Mouse (Mus musculus) adrenal gland, postnatal 10 days (tissue): ENCODE measurements around the gene Plce1. TPM values are rescaled to one million over a fixed set of nuclear protein-coding genes. Genes with fewer than 3 reads are reported as not detected.
"Not testable (repeated sequence)": the region's sequence is repeated elsewhere in the genome, so short reads cannot be mapped to it uniquely, and the experiment has no call there.

Experiments
- DNase-seq: peaks from one replicate; pipeline ENCODE4 v3.0.0; 2021; ENCODE audit warnings: mixed read lengths
- total RNA-seq, 2 experiments: library from RNA; stranded (reverse); gene quantifications; 2 replicates each; pipeline ENCODE4 v1.2.3; 2021

Gene Plce1
- total RNA-seq, 2 experiments from 2014 or later, result 8.8 to 11.0 TPM

DNA sequence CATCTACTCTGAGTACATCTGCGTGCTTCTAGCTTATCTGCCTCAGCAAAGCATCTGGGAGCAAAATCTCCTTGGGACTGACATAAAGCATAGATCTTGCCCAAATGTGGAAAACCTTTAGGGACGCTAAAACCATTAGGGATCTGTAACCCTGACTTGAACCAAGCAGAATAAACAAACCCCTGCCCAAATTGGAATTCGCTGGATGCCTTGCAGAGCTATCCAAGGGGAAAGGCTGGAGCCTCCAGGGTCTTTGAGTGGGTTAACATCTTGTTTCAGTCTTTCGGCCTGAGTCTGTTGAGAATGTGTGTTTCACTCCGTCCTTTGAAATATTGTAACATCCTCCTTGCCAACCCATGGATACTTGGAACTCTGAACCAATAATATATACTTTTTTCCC is 152.4 kb downstream of the Plce1 start:
- no peak for DNase-seq

DNA sequence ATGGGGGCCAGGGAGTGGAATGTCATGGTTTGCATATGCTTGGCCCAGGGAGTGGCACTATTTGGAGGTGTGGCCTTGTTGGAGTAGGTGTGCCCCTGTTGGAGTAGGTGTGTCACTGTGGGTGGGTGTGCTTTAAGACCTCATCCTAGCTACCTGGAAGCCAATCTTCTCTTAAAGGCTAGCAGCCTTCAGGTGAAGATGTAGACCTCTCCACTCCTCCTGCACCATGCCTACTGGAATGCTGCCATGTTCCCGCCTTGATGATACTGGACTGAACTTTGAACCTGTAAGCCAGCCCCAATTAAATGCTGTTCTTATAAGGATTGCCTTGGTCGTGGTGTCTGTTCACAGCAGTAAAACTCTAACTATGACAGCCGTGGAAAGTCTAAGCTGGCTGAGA is 158.1 kb downstream of the Plce1 start:
- DNase-seq, result no peak

- peak; percentile 64 for DNase-seq
Observed at GRCm38 (mm10) chr19:38639805-38640204, 158.9 kb downstream of the Plce1 start.

- not testable (repeated sequence) for DNase-seq
Observed at GRCm38 (mm10) chr19:38642515-38642914, 161.6 kb downstream of the Plce1 start.

DNA sequence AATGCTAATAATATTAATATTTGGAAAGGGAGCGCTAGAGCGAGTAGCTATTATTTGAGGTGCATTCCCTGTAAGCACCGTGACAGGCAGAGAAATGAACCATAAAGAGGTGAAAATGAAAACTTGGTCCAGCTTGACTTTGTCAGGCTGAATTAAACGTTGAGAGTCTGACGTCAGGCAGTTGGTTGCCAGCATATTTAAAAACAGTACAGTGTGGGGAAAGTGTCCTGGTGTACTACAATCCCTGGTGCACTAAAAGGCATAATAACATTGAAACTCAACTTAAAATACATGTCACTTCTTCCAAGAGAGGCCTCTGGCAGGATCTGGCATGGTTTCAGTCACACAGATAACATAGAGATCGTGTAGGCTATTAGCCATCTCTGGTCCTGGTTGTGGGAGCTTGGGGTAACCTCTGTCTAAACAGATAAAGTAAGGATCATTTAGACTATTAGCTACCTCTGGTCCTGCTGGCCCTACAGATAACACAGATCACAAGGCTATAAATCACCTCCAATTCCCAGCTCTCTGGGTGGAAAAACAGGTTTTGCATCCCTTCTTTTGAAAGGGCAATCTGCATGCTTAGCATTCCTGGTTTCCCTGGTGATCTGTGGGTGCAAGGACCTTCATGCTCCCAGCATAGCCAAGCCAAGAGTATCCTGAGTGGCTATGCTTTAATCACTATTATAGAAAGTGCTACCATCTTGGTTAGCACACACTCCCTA is 164.1 kb downstream of the Plce1 start:
- no peak for DNase-seq

- no peak for DNase-seq
Observed at GRCm38 (mm10) chr19:38657980-38658379, 177.1 kb downstream of the Plce1 start.

DNA sequence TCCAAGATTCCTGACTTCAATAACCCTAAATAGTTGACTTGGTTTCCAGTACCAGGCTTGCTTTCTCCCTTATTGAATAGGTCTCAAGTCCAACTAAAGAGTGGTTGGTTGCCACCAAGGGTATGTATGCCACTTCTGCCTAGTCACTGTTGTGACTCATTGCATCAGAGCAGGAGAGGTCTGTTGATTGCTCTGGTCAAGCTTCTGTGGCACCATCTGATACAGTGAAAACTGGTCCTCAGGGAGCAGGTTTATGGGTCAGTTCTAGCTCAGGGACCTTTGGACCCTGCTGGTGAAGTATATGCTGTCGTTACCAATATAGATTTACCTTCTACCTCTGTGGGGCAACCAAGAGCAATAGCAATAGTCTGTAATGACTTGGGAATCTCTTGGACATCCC is 184.5 kb downstream of the Plce1 start:
- DNase-seq, result no peak

DNA sequence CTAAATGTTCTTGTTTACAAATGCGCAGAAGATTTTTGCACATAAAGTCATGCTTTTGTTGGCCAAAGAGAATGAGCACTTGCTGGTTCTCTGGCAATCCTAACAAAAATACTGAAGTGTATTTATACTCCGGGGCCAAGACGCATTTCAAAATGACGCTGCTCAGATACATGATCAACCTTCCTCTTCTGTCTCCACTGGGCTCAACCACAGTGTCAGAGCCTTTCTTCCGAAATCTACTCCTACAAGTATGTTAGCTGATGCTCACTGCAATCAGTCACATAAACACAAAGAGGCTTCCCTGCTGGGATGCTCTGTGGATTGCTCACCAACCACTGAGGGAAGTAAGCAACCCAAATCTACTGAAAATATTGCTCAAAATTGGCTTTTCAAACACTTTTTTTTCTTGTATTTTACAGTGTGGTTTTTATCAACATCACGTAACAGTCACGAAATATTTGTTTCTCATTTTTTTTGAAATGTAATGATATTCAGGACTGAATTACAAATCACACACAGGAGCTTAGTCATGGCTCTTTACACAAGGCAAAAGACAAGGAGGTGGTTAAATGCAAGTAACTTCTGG is 191.2 kb downstream of the Plce1 start:
- DNase-seq, result no peak

DNA sequence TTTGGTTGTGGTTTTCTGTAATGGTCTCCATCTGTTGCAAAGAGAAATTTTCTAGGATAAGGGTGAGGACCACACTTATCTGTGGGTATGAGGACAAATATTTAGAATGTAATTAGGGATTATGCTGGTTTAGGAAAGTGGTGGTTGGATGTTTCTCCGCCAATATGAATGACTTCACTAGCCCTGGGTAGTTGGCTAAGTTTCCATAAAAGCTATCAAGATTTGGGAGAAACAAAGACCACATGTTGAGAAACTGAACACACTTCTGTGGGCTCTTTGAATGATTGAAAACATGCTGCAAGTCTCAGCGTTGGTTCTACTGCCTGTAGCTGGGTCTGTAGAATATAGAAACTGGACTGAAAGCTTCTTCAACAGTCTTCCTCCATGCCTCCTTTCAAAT is 193.0 kb downstream of the Plce1 start:
- no peak for DNase-seq

DNA sequence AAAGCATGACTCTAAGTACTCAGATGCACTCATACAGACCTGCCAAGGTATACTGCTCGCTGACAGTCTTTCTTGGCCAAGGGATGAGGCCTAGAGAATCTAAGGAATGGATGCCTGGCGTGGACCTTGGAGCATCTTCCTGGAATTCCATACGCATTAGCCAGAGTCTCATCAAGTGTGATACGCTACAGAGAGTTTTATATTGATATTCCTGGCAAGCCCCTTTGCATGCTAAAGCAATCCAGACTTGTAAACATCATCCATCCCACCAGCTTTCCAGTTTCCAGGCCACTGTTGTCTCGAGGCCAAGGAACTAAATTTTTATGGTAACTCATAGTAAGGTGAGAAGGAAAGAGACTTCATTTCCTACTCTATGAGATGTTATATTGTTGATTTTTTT is 197.7 kb downstream of the Plce1 start:
- no peak for DNase-seq

- no peak for DNase-seq
Observed at GRCm38 (mm10) chr19:38679520-38679919, 198.6 kb downstream of the Plce1 start.

DNA sequence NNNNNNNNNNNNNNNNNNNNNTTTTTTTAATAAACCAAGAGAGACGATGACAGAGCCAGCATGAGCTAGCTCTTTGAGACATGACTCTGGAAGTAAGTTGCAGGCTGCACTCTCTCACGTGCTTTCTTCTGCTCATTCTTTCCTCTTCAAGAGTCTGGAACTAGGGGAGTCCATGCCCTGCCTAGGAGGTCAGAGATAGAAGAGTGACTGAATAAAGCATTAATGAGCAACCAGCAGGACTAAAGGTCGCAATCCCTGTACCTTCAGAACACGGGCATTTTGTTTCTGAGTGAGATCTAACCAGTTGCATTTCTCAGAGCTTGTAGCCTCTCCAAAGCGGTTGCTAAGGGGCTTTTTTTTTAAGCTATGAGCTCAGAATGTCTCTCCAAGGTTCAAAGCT is 206.4 kb downstream of the Plce1 start:
- no peak for DNase-seq

DNA sequence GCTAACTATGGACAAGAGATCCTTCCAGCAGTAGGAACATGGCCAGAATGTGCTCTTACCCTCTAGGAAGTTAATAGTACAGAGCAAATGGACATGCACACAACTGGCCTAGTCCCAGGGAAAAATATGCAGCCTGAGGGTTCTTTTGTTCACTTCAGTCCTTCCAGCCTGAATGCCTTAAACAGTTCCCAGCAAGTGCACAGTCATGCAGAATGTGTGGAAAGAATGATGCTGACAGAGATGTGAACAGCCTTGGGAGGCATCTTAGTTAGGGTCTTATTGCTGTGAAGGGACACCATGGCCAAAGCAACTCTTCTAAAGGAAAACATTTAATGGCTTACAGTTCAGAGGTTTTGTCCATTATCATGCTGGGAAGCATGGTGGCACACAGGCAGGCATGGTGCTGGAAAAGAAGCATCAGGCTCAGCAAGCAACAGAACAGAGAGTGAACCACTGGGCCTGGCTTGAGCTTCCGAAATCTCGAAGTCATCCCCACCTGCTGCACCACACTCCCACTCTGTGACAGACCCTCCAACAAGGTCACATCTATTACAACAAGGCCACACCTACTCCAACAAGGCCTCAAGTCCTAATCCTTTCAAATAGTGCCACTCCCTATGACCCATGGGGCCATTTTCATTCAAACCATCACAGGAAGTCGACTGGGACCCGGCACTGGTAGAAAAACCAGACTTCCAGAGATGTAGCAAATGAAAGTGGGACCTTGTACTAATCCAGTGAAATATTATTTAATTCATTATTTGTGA is 208.0 kb downstream of the Plce1 start:
- no peak for DNase-seq

DNA sequence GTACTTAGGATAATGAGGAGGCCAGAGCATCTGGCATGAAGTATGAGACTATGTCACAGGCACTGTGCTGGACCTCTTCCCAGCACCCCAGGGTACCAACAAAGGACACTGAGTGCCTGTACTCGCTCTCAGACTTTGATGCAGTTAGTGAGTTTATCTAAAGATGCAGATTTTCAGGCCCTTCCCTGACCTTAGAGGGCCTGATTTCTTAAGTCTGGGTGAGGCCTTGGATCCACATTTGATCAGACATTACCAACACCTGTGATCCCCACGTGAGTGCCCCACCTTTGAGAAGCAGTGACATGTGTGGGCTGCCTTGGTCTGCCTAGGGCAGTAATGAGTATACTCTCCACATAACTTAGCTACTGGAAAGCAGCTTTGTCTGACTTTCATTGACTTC is 209.4 kb downstream of the Plce1 start:
- no peak for DNase-seq

DNA sequence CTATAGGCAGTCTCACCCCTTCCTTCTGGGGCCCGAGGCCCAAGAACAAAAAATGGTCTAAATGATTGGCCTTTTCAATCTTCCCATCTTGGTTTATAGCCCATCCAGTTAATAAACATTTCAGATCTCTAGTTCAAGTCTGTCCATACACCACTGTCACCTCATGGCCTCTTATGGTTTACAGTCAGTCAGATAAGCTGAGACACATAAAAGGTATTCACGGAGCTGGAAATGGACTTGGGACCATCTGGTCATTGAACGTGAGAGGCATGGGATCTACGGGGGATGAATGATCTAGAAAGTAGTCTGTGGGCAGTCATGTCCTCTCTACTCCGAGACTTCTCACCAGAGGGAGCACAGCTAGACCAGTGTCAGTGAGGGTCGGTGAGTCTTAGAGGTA is 210.6 kb downstream of the Plce1 start:
- no peak for DNase-seq

DNA sequence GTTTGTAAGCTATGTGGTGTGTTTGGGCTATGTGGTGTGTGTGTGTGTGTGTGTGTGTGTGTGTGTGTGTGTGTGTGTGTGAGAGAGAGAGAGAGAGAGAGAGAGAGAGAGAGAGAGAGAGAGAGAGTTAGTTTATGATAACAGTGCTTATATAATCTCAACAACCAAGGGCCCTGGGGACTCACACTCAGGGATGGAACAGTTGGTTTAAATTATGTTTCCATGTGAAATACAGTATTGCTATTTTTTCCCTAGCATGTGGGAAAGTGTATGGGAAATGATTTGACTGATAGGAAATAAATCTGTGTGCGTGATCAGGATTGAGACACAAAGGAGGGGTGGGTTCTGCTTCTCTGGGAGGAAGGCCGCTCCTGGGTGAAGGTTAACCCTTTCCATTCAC is 212.4 kb downstream of the Plce1 start:
- DNase-seq, result no peak

GRCm38 (mm10) chr19:38693769-38694168 is 212.9 kb downstream of the Plce1 start:
- DNase-seq, result no peak

GRCm38 (mm10) chr19:38701776-38702175 is 220.9 kb downstream of the Plce1 start:
- no peak for DNase-seq

- no peak for DNase-seq
Observed at GRCm38 (mm10) chr19:38704742-38705141, 223.8 kb downstream of the Plce1 start.

DNA sequence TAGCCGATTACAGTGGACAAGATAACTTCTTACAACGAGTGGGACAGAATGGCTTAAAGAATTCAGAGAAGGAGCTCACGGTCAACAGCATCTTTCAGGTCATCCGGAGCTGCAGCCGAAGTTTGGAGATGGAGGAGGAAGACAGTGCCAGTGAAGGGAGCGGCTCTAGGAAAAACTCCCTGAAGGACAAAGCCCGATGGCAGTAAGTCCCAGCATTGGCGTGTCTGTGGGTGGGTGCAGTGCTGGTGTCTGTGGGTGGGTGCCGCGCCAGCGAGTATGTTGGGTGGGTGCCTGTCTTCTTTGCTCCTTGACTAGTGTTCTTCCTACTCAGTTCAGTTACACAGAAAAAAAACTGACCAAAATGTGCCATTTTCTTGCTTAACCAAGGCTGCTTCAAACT is 224.3 kb downstream of the Plce1 start:
- DNase-seq, result no peak

DNA sequence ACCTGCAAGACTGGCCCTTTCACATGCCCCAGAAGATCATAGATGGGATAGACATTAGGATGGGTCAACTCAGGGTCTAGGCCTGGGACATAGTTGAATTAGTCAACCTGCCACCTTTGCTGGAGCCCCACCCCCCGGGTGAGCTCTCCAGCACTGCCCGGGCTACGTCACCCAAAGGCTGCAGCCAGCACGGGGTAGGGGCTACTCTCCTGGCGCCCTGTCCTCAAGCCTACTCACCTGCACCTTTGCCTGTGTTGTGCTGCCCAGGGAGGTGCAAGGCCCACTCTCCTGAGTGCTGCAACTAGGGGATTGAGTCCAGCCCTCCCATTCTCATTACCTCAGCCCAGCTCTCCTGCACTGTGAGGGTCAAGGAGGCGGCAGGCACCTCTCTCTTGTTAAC is 225.5 kb downstream of the Plce1 start:
- no peak for DNase-seq

DNA sequence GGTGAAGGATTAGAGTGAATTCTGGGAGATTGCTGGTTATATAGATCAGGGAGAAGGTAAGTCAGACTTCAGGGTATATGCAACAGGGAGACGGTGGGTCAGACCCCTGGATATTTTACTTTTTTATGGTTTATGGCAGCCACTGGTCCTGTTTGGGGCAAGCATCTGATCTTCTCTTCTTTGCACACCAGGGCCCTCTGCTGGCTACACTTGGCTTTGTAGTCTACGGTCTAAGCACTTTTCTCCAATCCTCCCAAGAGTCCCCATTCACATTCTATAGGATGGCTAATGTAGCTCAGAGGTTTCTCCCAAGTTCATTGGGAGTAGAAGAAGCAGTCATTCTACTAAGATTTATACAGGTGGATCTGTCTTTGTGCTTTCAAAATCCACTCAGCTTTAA is 228.5 kb downstream of the Plce1 start:
- peak; percentile 55 for DNase-seq

DNA sequence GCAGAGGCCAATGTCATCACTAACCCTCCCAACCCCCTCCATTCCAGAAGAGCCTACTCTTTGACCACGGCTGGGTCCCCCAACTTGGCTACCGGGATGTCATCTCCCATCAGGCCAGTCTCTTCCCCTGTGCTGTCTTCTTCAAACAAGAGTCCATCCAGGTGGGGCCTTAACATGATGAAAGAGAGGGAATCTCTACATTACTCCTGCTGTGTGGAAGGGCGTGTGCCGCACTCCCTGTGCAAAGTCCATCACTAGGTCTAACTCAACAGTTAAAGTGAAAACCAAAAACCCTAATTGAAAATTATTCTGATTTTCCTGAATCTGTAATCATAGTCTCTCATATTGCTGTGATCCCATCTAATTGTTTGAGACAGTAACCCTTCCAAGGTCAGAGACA is 240.9 kb downstream of the Plce1 start:
- DNase-seq, result no peak

DNA sequence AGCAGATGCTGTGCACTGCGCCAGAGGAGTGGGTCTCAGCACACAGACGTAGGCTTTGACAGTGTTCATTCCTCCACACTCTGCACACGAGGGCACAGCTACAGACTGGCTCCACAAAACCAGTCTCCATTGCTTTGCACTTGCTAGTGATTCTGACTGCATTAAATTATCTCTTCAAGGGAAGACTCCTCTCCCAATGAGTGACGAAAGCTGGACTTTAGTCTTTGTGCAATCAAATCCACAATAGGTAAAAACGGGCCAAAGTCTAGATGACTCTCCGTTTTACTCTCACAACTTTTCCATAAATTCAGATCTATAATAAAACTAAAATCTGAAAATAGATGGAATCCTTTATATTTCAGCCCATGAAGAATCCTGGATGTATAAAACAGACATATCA is 242.1 kb downstream of the Plce1 start:
- no peak for DNase-seq
